Mouse (Mus musculus) heart, embryonic 13.5 days (tissue): Measurements from ENCODE around the gene Ikbke. TPM values are rescaled to one million over a fixed set of nuclear protein-coding genes. Genes with fewer than 3 reads are reported as not detected.

ENCODE experiments used
- ATAC-seq: fragments of 200-750 bp; cut with Nextera tagmentation; 2 replicates; pipeline ENCODE4 v1.8.0; 2017; ENCODE audit warnings: moderate TSS enrichment; ENCODE audit not compliant: insufficient number of reproducible peaks, low FRiP score, low TSS enrichment; ENCODE audit errors: extremely low read depth
- H3K27ac ChIP-seq: fragments of 300-500 bp; sonication (generic); replicated peaks from 2 replicates; pipeline ENCODE4 v1.5.1; 2015; ENCODE audit warnings: moderate library complexity, mild to moderate bottlenecking, inconsistent platforms
- H3K27me3 ChIP-seq: fragments of 300-500 bp; sonication (generic); replicated peaks from 2 replicates; pipeline ENCODE4 v1.6.1; 2015; ENCODE audit warnings: mild to moderate bottlenecking, inconsistent platforms
- H3K36me3 ChIP-seq: fragments of 300-500 bp; sonication (generic); 2 replicates; pipeline ENCODE4 v1.6.1; 2015; ENCODE audit warnings: mild to moderate bottlenecking, inconsistent platforms
- H3K4me1 ChIP-seq: fragments of 300-500 bp; sonication (generic); 2 replicates; pipeline ENCODE4 v1.6.1; 2015; ENCODE audit warnings: inconsistent platforms
- H3K4me2 ChIP-seq: fragments of 300-500 bp; sonication (generic); 2 replicates; pipeline ENCODE4 v1.6.1; 2015; ENCODE audit warnings: inconsistent platforms, mild to moderate bottlenecking, moderate library complexity
- H3K4me3 ChIP-seq: fragments of 300-500 bp; sonication (generic); 2 replicates; pipeline ENCODE4 v1.5.1; 2015; ENCODE audit warnings: moderate library complexity, mild to moderate bottlenecking, inconsistent platforms
- H3K9ac ChIP-seq: fragments of 300-500 bp; sonication (generic); 2 replicates; pipeline ENCODE4 v1.6.1; 2015; ENCODE audit warnings: inconsistent platforms, mild to moderate bottlenecking, moderate library complexity
- H3K9me3 ChIP-seq: fragments of 300-500 bp; sonication (generic); 2 replicates; pipeline ENCODE4 v1.6.1; 2016; ENCODE audit warnings: inconsistent platforms
- WGBS: fragments of 180-500 bp; shearing (Covaris S2); methylation state at CpG from one replicate; pipeline ENCODE4 v1.1.7; 2015; ENCODE audit warnings: mixed read lengths; 5-methylcytosine and 5-hydroxymethylcytosine counted together
- polyA plus RNA-seq: library from polyadenylated mRNA; unstranded; fragments of >200 nt; fragmentation: Nextera tagmentation; extraction: Ambion mirVana; gene quantifications from 2 replicates; pipeline ENCODE4 v1.2.1, GENCODE M21; 2015

Ikbke gene
- polyA plus RNA-seq, 1 experiment from 2014 or later, result 2.4 TPM

- Histone ChIP-seq H3K9ac (no peak overlapping the region), H3K4me1 (peaks cover 18% of the 10 kb centered on the region), H3K27me3 (no peaks in the 10 kb centered on the region), H3K4me2 (no peak overlapping the region), H3K9me3 (no peaks in the 10 kb centered on the region), H3K27ac (no peak overlapping the region), H3K36me3 (no peaks in the 10 kb centered on the region), H3K4me3 (no peak overlapping the region)
- ATAC-seq, result no peak
- 76% methylated on average over 8 of the region's 8 CpGs for WGBS
Measured at GRCm38 (mm10) chr1:131209971-131210426, 69.4 kb downstream of the Ikbke start.

GRCm38 (mm10) chr1:131208800-131209199, 70.6 kb downstream of the Ikbke start:
- no peak for ATAC-seq
- WGBS, result 85% methylated on average over 6 of the region's 6 CpGs
- Histone ChIP-seq H3K4me3 (no peak overlapping the region), H3K36me3 (no peaks in the 10 kb centered on the region), H3K9me3 (no peaks in the 10 kb centered on the region), H3K27ac (no peak overlapping the region), H3K4me1 (peaks cover 16% of the 10 kb centered on the region), H3K27me3 (no peaks in the 10 kb centered on the region), H3K4me2 (no peak overlapping the region), H3K9ac (no peak overlapping the region)

- Histone ChIP-seq H3K4me2 (no peak overlapping the region), H3K4me3 (no peak overlapping the region), H3K9me3 (no peaks in the 10 kb centered on the region), H3K27ac (no peak overlapping the region), H3K9ac (no peak overlapping the region), H3K36me3 (no peaks in the 10 kb centered on the region), H3K4me1 (peaks cover 9% of the 10 kb centered on the region), H3K27me3 (no peaks in the 10 kb centered on the region)
- WGBS, result 85% methylated on average over 5 of the region's 5 CpGs
- ATAC-seq, result no peak
Measured at GRCm38 (mm10) chr1:131208081-131208480, 71.3 kb downstream of the Ikbke start.

GRCm38 (mm10) chr1:131207531-131207930, 71.9 kb downstream of the Ikbke start:
- Histone ChIP-seq H3K36me3 (no peaks in the 10 kb centered on the region), H3K4me3 (no peak overlapping the region), H3K4me1 (0 out of 2 replicates have a peak, but pooled peaks cover 4% of the 10 kb centered on the region), H3K9ac (no peak overlapping the region), H3K27ac (no peak overlapping the region), H3K27me3 (no peaks in the 10 kb centered on the region), H3K4me2 (no peak overlapping the region), H3K9me3 (no peaks in the 10 kb centered on the region)
- 3% methylated on average over 5 of the region's 5 CpGs for WGBS
- no peak for ATAC-seq

- H3K9ac ChIP-seq, result no peak overlapping the region
- 0 out of 2 replicates have a peak, but pooled peaks cover 4% of the 10 kb centered on the region for H3K4me1 ChIP-seq
- no peak overlapping the region for H3K4me3 ChIP-seq
- H3K27ac ChIP-seq, result no peak overlapping the region
- H3K36me3 ChIP-seq, result no peaks in the 10 kb centered on the region
- ATAC-seq, result no peak
- no peaks in the 10 kb centered on the region for H3K27me3 ChIP-seq
- H3K4me2 ChIP-seq, result no peak overlapping the region
- WGBS, result 64% methylated on average over 5 of the region's 5 CpGs
- no peaks in the 10 kb centered on the region for H3K9me3 ChIP-seq
Measured at GRCm38 (mm10) chr1:131206342-131206741, 73.1 kb downstream of the Ikbke start.

- no peak overlapping the region for H3K9ac ChIP-seq
- H3K9me3 ChIP-seq, result no peaks in the 10 kb centered on the region
- H3K36me3 ChIP-seq, result no peaks in the 10 kb centered on the region
- peaks cover 21% of the 10 kb centered on the region for H3K4me1 ChIP-seq
- 71% methylated on average over 8 of the region's 8 CpGs for WGBS
- H3K4me2 ChIP-seq, result no peak overlapping the region
- H3K27me3 ChIP-seq, result no peaks in the 10 kb centered on the region
- no peak overlapping the region for H3K4me3 ChIP-seq
- H3K27ac ChIP-seq, result no peak overlapping the region
- no peak for ATAC-seq
Measured at GRCm38 (mm10) chr1:131204461-131204860, 74.9 kb downstream of the Ikbke start.

Other genes with a start within 250 kb of the Ikbke start
- gene Mapkapk2, start 181.8 kb downstream of the Ikbke start, polyA plus RNA-seq, result 60.0 and 62.0 TPM in 2 replicates
- gene Dyrk3, start 141.3 kb downstream of the Ikbke start, polyA plus RNA-seq, result 3.2 and 4.5 TPM in 2 replicates
- gene Eif2d, start 126.4 kb downstream of the Ikbke start, polyA plus RNA-seq, result 41.1 and 47.1 TPM in 2 replicates
- 14.9 and 18.2 TPM in 2 replicates for gene Rassf5, start 34.3 kb downstream of the Ikbke start, polyA plus RNA-seq
- 13.2 and 15.8 TPM in 2 replicates for gene Srgap2, start 247.7 kb upstream of the Ikbke start, polyA plus RNA-seq
- 2.4 and 3.1 TPM in 2 replicates for gene Fam72a, start 248.3 kb upstream of the Ikbke start, polyA plus RNA-seq